Comparison of ENCODE assay signal across 6 mouse cellular contexts in the genomic region with DNA sequence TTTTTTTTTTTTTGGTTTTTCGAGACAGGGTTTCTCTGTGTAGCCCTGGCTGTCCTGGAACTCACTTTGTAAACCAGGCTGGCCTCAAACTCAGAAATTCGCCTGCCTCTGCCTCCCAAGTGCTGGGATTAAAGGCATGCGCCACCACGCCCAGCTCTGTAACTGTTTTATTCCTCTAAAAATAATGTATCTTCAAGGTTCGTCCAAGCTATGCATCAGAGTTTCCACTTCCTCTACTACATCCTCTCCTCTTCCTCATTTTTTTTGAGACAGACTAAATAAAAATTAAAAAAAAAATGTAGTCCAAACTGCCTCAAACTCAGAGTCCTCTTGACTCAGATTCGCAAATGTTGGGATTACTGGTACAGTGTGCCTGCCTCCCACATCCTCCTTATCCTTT. TPM values are rescaled to one million over a fixed set of nuclear protein-coding genes. Genes with fewer than 3 reads are reported as not detected.
DNase-seq lines count a peak whose midpoint lies in the region; ATAC-seq and TF ChIP-seq lines count a peak whose summit lies in the region.
"Not testable (repeated sequence)": the region's sequence is repeated elsewhere in the genome, so short reads cannot be mapped to it uniquely, and the experiment has no call there.

No protein-coding gene starts in this region.

- 84% methylated on average over 5 of the region's 6 CpGs for WGBS in kidney, embryonic 15.5 days
- 94% methylated on average over 4 of the region's 6 CpGs for WGBS in midbrain, embryonic 11.5 days

- not testable (repeated sequence) for H3K9ac ChIP-seq in ES-Bruce4 (ENCODE audit: low read depth, poor library complexity, severe bottlenecking); kidney, embryonic 15.5 days; midbrain, embryonic 11.5 days (ENCODE audit: low read length)

- H3K9me3 ChIP-seq in ES-Bruce4 (replicated peaks; ENCODE audit: control insufficient read depth, insufficient read depth, low read length, poor library complexity, severe bottlenecking); kidney, embryonic 15.5 days (replicated peaks); midbrain, embryonic 11.5 days (ENCODE audit: control insufficient read depth, low read length): not testable (repeated sequence)

- H3K27me3 ChIP-seq in ES-Bruce4 (ENCODE audit: control insufficient read depth, insufficient read depth, low read length, poor library complexity, severe bottlenecking); kidney, embryonic 15.5 days; midbrain, embryonic 11.5 days (ENCODE audit: control insufficient read depth, insufficient read depth, low read length): not testable (repeated sequence)

- peak overlapping the region; percentile 79 for H3K27ac ChIP-seq in ES-Bruce4 (ENCODE audit: insufficient read depth, low read length)
- H3K27ac ChIP-seq in bone marrow macrophage, adult 2 months (ENCODE audit: insufficient read depth, low read depth, low read length): peak overlapping the region; percentile 66
- H3K27ac ChIP-seq in kidney, embryonic 15.5 days: 0 out of 2 replicates have a peak overlapping the region, but pooled peaks have one; percentile 32
- H3K27ac ChIP-seq in midbrain, embryonic 11.5 days (ENCODE audit: low read depth, low read length): not testable (repeated sequence)

- not testable (repeated sequence) for ATAC-seq in kidney, embryonic 15.5 days (replicated peaks; ENCODE audit: low FRiP score); midbrain, embryonic 11.5 days (ENCODE audit: low FRiP score)

- H3K36me3 ChIP-seq in ES-Bruce4 (ENCODE audit: control insufficient read depth, insufficient read depth, low read length, poor library complexity, severe bottlenecking); kidney, embryonic 15.5 days; midbrain, embryonic 11.5 days (ENCODE audit: control insufficient read depth, insufficient read depth, low read length): not testable (repeated sequence)

- not testable (repeated sequence) for TF ChIP-seq CTCF in ES-Bruce4 (IDR thresholded peaks at IDR 0.05; ENCODE audit: low read depth, low read length); bone marrow macrophage, adult 2 months (IDR thresholded peaks at IDR 0.05; ENCODE audit: low read depth, low read length)

- H3K4me3 ChIP-seq in ES-Bruce4 (ENCODE audit: low read depth, low read length); bone marrow macrophage, adult 2 months (ENCODE audit: insufficient read depth, low read length); kidney, embryonic 15.5 days (replicated peaks); midbrain, embryonic 11.5 days (ENCODE audit: low read depth, low read length): not testable (repeated sequence)

- not testable (repeated sequence) for TF ChIP-seq POLR2A in ES-Bruce4 (IDR thresholded peaks at IDR 0.05; ENCODE audit: insufficient read depth, low read length); bone marrow macrophage, adult 2 months (IDR thresholded peaks at IDR 0.05; ENCODE audit: borderline replicate concordance, low read depth, low read length)

- H3K4me2 ChIP-seq in kidney, embryonic 15.5 days; midbrain, embryonic 11.5 days: not testable (repeated sequence)

- not testable (repeated sequence) for TF ChIP-seq EP300 in ES-Bruce4 (IDR thresholded peaks at IDR 0.05; ENCODE audit: insufficient read depth, low read depth, low read length)

- DNase-seq in heart, adult 11 months: peak; percentile 67
- peak; percentile 39 for DNase-seq in midbrain, embryonic 11.5 days (ENCODE audit: low spot score, missing footprints)
- peak; percentile 33 for DNase-seq in testis, postnatal 14 days (ENCODE audit: low spot score)

- H3K4me1 ChIP-seq in ES-Bruce4 (ENCODE audit: control insufficient read depth, insufficient read depth, low read length); midbrain, embryonic 11.5 days (ENCODE audit: control insufficient read depth, insufficient read depth, low read length): not testable (repeated sequence)
- H3K4me1 ChIP-seq in bone marrow macrophage, adult 2 months (ENCODE audit: control insufficient read depth, insufficient read depth, low read length): peaks cover 49% of the 10 kb centered on the region
- H3K4me1 ChIP-seq in kidney, embryonic 15.5 days: peaks cover 15% of the 10 kb centered on the region

RNA-seq across cellular contexts. Expression of gene Macf1, which starts 52.0 kb away (rescaled TPM):
- polyA plus RNA-seq in ES-Bruce4 (2011; ENCODE audit: insufficient read depth, insufficient read length, low read depth, missing spikeins): 251 and 257 TPM in 2 replicates
- polyA plus RNA-seq in bone marrow macrophage, adult 2 months (2012; ENCODE audit: insufficient read depth, insufficient read length, missing spikeins): 176 and 182 TPM in 2 replicates
- 38.1 and 41.2 TPM in 2 replicates for polyA plus RNA-seq in kidney, embryonic 15.5 days (2015; fragmentation: Nextera tagmentation; extraction: Ambion mirVana)
- polyA plus RNA-seq in midbrain, embryonic 11.5 days (2014; fragmentation: Nextera tagmentation; extraction: Ambion mirVana): 74.6 and 78.0 TPM in 2 replicates
